Mouse (Mus musculus) embryo, embryonic 9.5 days (tissue): ENCODE results near the gene Ccdc157.
"Not testable (repeated sequence)": the region's sequence is repeated elsewhere in the genome, so short reads cannot be mapped to it uniquely, and the experiment has no call there.

ENCODE experiments used
- DNase-seq: peaks from one replicate; pipeline ENCODE4 v3.0.0-alpha.2; 2017; ENCODE audit errors: extremely low spot score

Gene Ccdc157

GRCm38 (mm10) chr11:4128461-4128860, 31.6 kb downstream of the Ccdc157 start:
- DNase-seq, result not testable (repeated sequence)

GRCm38 (mm10) chr11:4127059-4127458, 33.0 kb downstream of the Ccdc157 start:
- DNase-seq, result no peak

DNA sequence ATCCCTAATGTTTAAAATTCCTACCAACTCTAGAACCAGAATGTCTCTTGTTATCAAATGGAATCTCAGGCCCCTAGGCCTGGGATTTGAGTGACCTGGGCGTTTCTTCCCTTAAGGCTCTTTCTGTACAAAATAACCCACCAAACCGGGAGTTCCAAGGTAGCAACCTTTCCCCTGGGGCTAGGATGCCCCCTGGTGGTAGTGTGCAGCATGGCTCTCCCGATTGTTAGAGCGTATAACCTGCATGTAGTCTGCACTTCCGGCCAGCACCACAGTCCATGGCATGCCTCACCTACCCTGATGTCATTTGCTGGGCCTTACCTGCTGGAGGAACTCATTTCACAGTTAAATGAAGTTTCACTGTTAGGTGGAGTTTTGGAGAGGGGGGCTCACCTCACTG, 36.2 kb downstream of the Ccdc157 start:
- DNase-seq, result peak; percentile 34

GRCm38 (mm10) chr11:4122742-4123579, 37.1 kb downstream of the Ccdc157 start, which contains the start of gene Sec14l2:
Sec14l2 (minus strand) TSS chr11:4123415.
- no peak for DNase-seq

DNA sequence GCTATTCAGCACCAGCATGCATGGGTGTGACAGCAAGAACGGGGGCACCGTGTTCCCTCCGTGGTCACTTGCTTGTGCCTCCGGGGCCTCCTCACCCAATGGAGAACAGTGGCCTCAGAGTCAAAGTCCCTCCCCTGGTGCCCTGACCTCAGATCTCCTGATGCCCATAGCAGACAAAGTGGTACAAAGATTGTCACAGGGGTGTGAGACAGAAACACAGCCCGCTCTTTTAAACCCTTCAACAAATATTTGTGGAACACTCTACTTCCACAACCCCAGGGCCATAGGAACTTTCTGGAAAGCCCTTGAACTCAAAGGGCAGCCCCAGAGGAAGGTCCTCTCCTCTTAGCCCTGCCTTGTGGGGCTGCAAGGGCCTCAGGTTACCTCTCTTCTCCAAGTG, 37.9 kb downstream of the Ccdc157 start:
- no peak for DNase-seq

- no peak for DNase-seq
Measured at GRCm38 (mm10) chr11:4121691-4122090, 38.4 kb downstream of the Ccdc157 start.

GRCm38 (mm10) chr11:4119635-4120034, 40.5 kb downstream of the Ccdc157 start:
- no peak for DNase-seq

- DNase-seq, result peak; percentile 64
Measured at GRCm38 (mm10) chr11:4118081-4118921, 41.8 kb downstream of the Ccdc157 start.

DNA sequence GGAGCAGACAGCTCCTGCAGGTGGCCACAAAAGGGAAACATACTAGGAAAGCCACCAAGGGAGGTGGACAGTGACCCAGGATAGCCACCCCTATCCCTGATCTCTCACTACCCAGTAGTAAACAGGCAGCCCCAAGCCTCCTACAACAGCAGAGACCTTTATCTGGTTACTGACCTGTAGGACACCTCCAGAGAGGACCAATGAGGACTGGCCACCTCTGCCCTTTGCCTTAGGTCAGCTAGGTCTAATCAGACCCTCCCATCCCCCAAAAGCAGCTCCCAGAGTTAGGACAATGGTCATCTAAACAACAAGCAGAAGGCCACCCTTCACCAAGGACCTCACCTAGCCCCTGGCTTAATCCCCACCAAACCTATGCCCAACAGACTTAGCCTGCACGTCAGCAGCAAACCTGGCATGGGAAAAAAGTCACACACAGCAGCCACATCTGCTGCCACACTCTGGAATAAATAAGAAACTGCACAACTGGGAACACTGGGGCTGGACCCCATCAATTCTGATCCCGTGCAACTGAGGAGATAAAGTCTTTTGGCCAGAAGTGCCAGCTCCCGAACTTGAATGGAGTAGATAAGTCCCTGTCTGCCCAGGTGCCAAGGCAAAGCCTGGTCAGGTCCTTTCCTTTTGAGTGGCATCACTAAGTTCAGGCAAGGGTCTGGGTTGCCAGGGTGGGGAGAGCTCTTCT, 42.6 kb downstream of the Ccdc157 start:
- no peak for DNase-seq

GRCm38 (mm10) chr11:4116458-4117141, 43.5 kb downstream of the Ccdc157 start:
- DNase-seq, result no peak

DNA sequence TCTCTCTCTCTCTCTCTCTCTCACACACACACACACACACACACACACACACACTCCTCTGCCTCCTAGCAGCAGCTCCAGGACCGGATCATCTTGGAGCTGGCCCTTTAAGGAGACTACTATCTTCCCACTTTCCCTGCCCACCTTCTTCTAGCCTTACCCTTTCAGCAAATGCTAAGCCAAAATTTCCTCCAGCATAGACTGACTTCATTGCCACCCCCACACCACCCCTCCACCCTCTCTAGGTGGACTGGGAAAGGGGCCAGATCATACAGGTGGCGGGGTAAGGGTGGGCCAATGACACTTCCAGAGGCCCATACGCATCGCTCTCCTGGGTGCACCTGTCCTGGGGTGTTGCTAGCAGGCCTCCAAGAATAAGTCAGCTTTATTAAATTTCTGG, 44.7 kb downstream of the Ccdc157 start:
- no peak for DNase-seq

GRCm38 (mm10) chr11:4114541-4114940, 45.6 kb downstream of the Ccdc157 start:
- DNase-seq, result not testable (repeated sequence)

GRCm38 (mm10) chr11:4113970-4114369, 46.1 kb downstream of the Ccdc157 start:
- no peak for DNase-seq

DNA sequence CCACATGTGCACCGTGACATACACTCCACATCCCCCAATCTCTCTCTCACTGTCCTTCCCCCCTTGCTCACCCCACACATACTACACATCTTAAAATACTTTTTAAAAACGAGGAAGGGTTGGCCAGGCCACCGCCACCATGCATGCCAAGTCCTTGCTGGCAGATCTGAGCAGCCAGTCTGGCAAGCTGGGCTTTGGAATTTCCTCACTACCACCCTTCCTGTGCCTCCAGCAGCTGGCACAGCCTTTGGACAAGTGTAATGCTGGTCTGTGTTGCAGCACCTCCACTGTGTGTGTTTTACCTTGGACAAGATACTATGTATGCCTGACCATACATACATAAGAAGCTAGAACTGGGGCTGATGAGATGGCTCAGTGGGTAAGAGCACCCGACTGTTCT, 46.6 kb downstream of the Ccdc157 start:
- no peak for DNase-seq

DNA sequence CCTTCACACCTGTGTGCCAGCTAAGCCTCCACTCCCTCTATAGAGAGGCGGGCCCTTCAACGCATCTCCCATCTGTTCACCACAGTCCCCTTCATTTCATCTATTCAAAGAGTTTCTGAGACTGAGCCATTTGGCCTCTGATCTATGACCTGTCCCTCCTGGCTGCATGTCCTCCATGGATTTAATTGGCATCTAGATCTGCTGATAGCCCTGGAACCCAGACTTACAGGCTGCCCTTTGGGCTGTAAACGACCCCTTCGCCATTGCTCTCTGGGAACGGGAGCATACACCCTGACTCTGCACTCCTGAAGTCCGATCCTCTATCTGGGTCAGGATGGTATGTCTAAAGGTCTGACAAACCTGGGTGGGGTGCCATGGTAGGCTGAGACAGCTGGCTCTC, 47.2 kb downstream of the Ccdc157 start:
- no peak for DNase-seq

DNA sequence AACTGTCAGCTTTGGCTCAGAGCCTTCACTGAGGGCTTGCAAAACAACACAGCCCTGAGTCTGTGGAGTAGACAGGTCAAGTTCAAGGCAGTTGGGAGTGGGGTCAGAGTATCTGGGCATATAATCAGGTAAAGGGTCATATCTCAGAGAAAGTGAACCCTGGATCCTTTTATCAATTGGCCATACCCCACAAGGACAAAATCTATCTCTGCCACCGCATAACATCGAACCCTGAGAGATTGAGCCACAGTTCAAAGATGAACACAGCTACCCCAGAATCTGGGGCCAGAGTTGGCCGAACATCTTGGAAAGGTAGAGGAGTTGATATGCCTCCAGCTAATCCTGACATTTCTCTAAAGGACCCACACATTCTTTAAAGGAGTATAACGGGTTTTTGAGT, 48.1 kb downstream of the Ccdc157 start:
- DNase-seq, result no peak

GRCm38 (mm10) chr11:4108691-4109090, 51.4 kb downstream of the Ccdc157 start:
- DNase-seq, result no peak

- not testable (repeated sequence) for DNase-seq
Measured at GRCm38 (mm10) chr11:4107901-4108300, 52.2 kb downstream of the Ccdc157 start.

- DNase-seq, result no peak
Measured at GRCm38 (mm10) chr11:4105444-4105843, 54.6 kb downstream of the Ccdc157 start.

DNA sequence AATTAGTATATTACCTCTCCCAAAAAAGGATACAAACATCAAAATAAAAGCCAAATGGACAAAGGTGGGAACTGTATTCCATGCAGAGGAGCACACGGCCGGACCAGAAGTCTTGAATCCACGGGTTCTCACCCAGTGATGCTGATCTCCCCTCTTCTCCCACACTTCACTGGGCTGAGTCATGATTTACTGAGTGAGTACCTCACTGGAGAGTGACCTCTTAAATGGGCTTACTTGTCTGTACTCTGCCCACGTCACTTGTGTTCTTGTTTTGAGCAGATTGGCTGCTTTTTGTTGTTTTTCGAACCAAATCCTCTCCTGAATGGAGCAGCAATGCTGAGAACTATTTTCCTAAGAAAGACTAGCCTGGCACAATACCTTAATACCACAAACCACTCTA, 55.1 kb downstream of the Ccdc157 start:
- DNase-seq, result no peak

DNA sequence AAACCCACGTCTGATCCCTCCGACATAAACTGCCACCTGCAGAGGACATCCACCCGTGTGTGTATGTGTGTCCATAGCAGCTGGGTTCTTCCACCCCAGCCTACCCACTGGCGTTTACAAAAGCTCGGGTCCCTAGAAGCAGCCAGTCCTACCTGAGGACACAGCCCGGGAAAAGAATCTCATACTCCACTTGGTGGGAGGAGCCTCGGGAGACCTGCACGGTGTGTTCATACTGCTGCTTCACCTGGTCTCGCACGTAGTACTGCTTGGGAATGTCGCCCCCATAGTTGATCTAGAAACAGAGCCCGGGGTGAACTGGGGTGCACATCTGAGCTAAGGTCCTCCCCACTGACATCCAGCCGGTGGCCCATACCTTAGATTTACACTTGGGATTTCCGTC, 56.6 kb downstream of the Ccdc157 start:
- no peak for DNase-seq

- no peak for DNase-seq
Measured at GRCm38 (mm10) chr11:4101851-4102250, 58.2 kb downstream of the Ccdc157 start.
